Mouse (Mus musculus) urinary bladder, adult 18-20 months (tissue): ENCODE measurements around the gene Gm10715.
"Not testable (repeated sequence)": the region's sequence is repeated elsewhere in the genome, so short reads cannot be mapped to it uniquely, and the experiment has no call there.

Source experiments
- DNase-seq, 2 experiments: peaks; one replicate each; pipeline ENCODE4 v3.0.0; 2022; ENCODE audit warnings: low spot score in 2 of 2, mixed read lengths in 2 of 2

The Gm10715 gene

GRCm38 (mm10) chr9:3024912-3025467, 11.7 kb upstream of the Gm10715 start, which contains the start of gene Gm10717:
Gm10717 (plus strand) TSS chr9:3025417.
- peak; percentile 11 to 60 for DNase-seq

- DNase-seq = peak; percentile 76 to 85
Measured at GRCm38 (mm10) chr9:3025653-3026052, 11.0 kb upstream of the Gm10715 start.

GRCm38 (mm10) chr9:3026136-3026535, 10.5 kb upstream of the Gm10715 start:
- DNase-seq = not testable (repeated sequence)

DNA sequence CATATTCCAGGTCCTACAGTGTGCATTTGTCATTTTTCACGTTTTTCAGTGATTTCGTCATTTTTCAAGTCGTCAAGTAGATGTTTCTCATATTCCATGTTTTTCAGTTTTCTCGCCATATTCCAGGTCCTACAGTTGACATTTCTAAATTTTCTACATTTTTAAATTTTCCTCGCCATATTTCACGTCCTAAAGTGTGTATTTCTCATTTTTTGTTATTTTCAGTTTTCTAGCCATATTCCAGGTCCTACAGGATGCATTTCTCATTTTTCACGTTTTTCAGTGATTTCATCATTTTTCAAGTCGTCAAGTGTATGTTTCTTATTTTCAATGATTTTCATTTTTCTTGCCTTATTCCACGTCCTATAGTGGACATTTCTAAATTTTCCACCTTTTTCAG, 9.9 kb upstream of the Gm10715 start:
- DNase-seq = not testable (repeated sequence)

DNA sequence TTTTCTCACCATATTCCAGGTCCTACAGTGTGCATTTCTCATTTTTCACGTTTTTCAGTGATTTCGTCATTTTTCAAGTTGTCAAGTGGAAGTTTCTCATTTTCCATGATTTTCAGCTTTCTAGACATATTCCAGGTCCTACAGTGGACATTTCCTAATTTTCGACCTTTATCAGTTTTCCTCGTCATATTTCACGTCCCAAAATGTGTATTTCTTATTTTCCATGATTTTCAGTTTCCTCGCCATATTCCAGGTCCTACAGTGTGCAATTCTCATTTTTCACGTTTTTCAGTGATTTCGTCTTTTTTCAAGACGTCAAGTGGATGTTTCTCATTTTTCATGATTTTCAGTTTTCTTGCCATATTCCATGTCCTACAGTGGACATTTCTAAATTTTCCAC, 9.5 kb upstream of the Gm10715 start:
- not testable (repeated sequence) for DNase-seq

GRCm38 (mm10) chr9:3029276-3030000, 7.2 kb upstream of the Gm10715 start:
- peak in 1 of 2 experiments; percentile 26 for DNase-seq

GRCm38 (mm10) chr9:3030677-3031318, 5.9 kb upstream of the Gm10715 start:
- not testable (repeated sequence) for DNase-seq

GRCm38 (mm10) chr9:3034299-3034698, 2.4 kb upstream of the Gm10715 start, which contains the start of gene Gm17535:
Gm17535 (plus strand) TSS chr9:3034599.
- not testable (repeated sequence) for DNase-seq

- not testable (repeated sequence) for DNase-seq
Measured at GRCm38 (mm10) chr9:3038161-3038560, 1.5 kb downstream of the Gm10715 start.
